Mouse (Mus musculus) ES-E14 (cell line): ENCODE measurements around the gene Tbx19.

Experiments used
- MAFK ChIP-seq: IDR thresholded peaks from 2 replicates; pipeline ENCODE4 v1.6.1; 2014; ENCODE audit warnings: mild to moderate bottlenecking, low read depth, low read length, inconsistent platforms; ENCODE audit not compliant: insufficient read depth
- ZC3H11A ChIP-seq: IDR thresholded peaks from 2 replicates; pipeline ENCODE4 v1.6.1; 2012; ENCODE audit warnings: low read depth, mild to moderate bottlenecking, inconsistent platforms, low read length, borderline replicate concordance

DNA sequence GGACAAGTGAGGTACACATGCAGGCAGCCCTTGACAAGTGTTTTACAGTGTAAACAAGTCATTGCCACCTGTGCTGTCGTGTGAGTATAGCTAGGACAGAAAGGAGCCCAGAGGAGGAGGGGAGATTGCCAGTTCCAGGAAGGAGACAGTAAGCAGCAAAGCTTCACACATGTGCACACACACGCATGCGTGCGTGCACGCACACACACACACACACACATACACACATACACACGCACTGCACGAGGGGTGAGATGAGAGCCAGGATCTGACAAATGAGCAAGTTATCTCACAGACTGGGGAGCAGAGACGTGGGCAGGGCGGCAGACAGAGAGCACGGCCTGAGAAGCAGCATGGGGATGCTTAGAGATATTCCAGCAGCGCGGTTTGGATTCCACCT is 25.9 kb upstream of the Tbx19 start:
- TF ChIP-seq ZC3H11A (no peak), MAFK (no peak)
